Mouse (Mus musculus) lung, embryonic 15.5 days (tissue): Measurements from ENCODE around the gene A930009A15Rik. TPM values are rescaled to one million over a fixed set of nuclear protein-coding genes. Genes with fewer than 3 reads are reported as not detected.

Source experiments
- ATAC-seq: fragments of 200-750 bp; cut with Nextera tagmentation; 2 replicates; pipeline ENCODE4 v1.8.0; 2017; ENCODE audit warnings: moderate number of reproducible peaks, borderline replicate concordance; ENCODE audit not compliant: low FRiP score, low TSS enrichment; ENCODE audit errors: extremely low read depth
- H3K27ac ChIP-seq: fragments of 300-500 bp; sonication (generic); 2 replicates; pipeline ENCODE4 v1.5.1; 2015; ENCODE audit warnings: moderate library complexity, mild to moderate bottlenecking, inconsistent platforms
- H3K27me3 ChIP-seq: fragments of 300-500 bp; sonication (generic); 2 replicates; pipeline ENCODE4 v1.6.1; 2015; ENCODE audit warnings: inconsistent platforms
- H3K36me3 ChIP-seq: fragments of 300-500 bp; sonication (generic); 2 replicates; pipeline ENCODE4 v1.6.1; 2015; ENCODE audit warnings: inconsistent platforms
- H3K4me1 ChIP-seq: fragments of 300-500 bp; sonication (generic); 2 replicates; pipeline ENCODE4 v1.6.1; 2015; ENCODE audit warnings: inconsistent platforms
- H3K4me2 ChIP-seq: fragments of 300-500 bp; sonication (generic); 2 replicates; pipeline ENCODE4 v1.6.1; 2015; ENCODE audit warnings: inconsistent platforms, mild to moderate bottlenecking, moderate library complexity
- H3K4me3 ChIP-seq: fragments of 300-500 bp; sonication (generic); 2 replicates; pipeline ENCODE4 v1.5.1; 2015; ENCODE audit warnings: mild to moderate bottlenecking, inconsistent platforms
- H3K9ac ChIP-seq: fragments of 300-500 bp; sonication (generic); 2 replicates; pipeline ENCODE4 v1.6.1; 2015; ENCODE audit warnings: inconsistent platforms
- H3K9me3 ChIP-seq: fragments of 300-500 bp; sonication (generic); 2 replicates; pipeline ENCODE4 v1.6.1; 2016; ENCODE audit warnings: inconsistent platforms
- WGBS: fragments of 180-500 bp; shearing (Covaris S2); methylation state at CpG from one replicate; pipeline ENCODE4 v1.1.7; 2015; 5-methylcytosine and 5-hydroxymethylcytosine counted together
- polyA plus RNA-seq: library from polyadenylated mRNA; unstranded; fragments of >200 nt; fragmentation: Nextera tagmentation; extraction: Ambion mirVana; gene quantifications from 2 replicates; pipeline ENCODE4 v1.2.1, GENCODE M21; 2015

Gene A930009A15Rik
- polyA plus RNA-seq, 1 experiment from 2014 or later = not detected

DNA sequence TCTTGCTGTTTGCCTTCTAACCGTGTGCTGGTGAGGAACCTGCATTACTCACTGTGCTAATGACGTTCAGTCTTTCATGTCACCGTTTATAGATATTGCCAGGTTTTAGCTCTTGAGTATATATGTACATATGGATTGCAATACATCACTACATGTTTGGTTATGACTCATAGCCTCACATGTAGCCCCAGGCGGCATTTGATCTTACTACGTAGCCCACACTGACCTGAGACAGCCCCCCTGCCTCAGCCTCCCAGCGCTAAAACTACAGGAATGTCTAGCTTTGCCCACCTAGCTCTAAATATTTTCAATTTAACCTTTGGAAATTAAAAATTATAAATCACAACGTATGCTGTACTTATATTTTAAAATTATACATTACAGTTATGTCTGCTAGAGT lies 53.7 kb downstream of the A930009A15Rik start:
- H3K9ac ChIP-seq = no peak overlapping the region
- H3K27ac ChIP-seq = 0 out of 2 replicates have a peak overlapping the region, but pooled peaks have one; percentile 24
- no peaks in the 10 kb centered on the region for H3K27me3 ChIP-seq
- H3K36me3 ChIP-seq = no peaks in the 10 kb centered on the region
- no peak overlapping the region for H3K4me3 ChIP-seq
- peaks cover 3% of the 10 kb centered on the region for H3K4me1 ChIP-seq
- no peaks in the 10 kb centered on the region for H3K9me3 ChIP-seq
- 61% methylated on average over 7 of the region's 7 CpGs for WGBS
- ATAC-seq = peak; percentile 42; the same call in 1 of the 2 replicates
- H3K4me2 ChIP-seq = no peak overlapping the region

DNA sequence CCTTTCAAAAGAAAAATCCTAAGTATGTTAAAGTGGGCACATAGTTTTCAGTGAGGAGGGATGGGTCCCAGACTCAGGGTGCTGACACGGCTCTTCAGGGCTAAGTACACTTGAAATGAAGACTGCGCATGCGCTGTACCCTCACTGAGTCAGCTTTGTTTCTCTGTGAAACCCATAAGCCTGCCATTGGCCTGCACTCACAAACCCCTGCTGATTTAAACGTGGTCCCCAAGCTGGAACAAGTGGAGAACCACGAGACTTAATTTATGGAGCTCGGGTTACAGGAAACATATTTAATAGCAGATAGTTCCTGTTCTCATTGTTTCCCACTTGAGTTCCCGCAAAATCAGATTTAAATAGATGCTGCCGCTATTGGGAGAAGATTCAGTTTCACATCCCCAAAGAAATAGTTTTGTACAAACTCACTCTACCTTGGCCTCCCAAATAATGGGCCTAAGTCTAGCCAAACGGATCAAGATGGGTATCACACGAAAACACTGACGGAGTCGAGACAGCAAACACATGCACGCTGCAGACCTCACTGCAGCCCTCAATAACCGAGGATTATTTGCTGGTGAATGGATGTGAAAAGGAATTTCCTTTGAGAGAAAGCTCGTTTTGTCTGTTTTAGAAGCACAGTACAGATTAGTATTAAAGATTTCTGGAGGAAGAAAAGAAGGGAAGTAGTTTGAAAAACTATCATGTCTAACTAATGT lies 54.3 kb downstream of the A930009A15Rik start:
- Histone ChIP-seq H3K4me2 (peak overlapping the region; percentile 8; the same call in 1 of the 2 replicates), H3K4me3 (no peak overlapping the region), H3K27me3 (no peaks in the 10 kb centered on the region), H3K9me3 (no peaks in the 10 kb centered on the region), H3K27ac (no peak overlapping the region), H3K9ac (no peak overlapping the region), H3K4me1 (no peaks in the 10 kb centered on the region), H3K36me3 (no peaks in the 10 kb centered on the region)
- peak; percentile 85 for ATAC-seq
- WGBS = 54% methylated on average over 15 of the region's 15 CpGs

DNA sequence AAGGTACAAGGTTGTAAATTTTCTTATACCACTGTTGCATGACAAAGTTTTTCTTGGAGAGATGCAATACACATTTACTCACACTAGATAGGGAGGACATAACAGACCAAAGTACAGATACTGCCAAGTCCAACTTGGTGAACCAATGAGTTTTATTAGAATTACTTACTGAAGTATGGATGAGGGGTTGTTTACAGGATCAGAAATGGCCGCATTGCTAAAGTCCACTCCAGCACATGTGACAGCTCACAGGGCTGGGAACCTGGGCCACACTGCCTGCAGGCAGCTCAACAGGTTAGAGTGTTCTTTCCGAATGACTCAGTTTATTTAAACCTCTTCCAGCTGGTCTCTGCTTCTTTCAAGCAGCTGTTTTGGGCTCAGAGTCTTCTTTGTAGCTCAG lies 55.2 kb downstream of the A930009A15Rik start:
- Histone ChIP-seq H3K9ac (no peak overlapping the region), H3K27me3 (no peaks in the 10 kb centered on the region), H3K9me3 (no peaks in the 10 kb centered on the region), H3K4me1 (no peaks in the 10 kb centered on the region), H3K27ac (no peak overlapping the region), H3K4me3 (no peak overlapping the region), H3K36me3 (no peaks in the 10 kb centered on the region), H3K4me2 (no peak overlapping the region)
- 71% methylated on average over 2 of the region's 2 CpGs for WGBS
- ATAC-seq = no peak

DNA sequence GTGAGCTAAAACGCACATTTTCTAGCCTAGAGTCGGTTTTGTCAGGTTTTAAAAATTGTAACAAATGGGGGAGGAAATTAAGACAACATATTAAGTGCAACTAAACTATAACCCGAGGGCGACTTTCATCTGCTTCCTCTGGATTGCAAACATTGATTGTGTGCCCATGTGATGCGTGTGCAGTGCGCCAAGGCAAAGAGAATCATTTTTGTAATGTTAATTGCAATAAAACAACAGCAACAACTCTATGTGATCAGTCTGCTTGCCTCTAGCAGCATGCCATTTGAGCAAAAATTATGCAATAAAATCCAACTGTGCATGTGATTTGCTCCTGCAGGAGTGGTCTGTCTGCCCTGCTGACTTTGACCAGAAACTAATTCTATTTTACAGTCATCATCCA lies 56.9 kb downstream of the A930009A15Rik start:
- Histone ChIP-seq H3K9ac (no peak overlapping the region), H3K36me3 (no peaks in the 10 kb centered on the region), H3K4me1 (no peaks in the 10 kb centered on the region), H3K27ac (no peak overlapping the region), H3K4me3 (no peak overlapping the region), H3K27me3 (no peaks in the 10 kb centered on the region), H3K4me2 (no peak overlapping the region), H3K9me3 (no peaks in the 10 kb centered on the region)
- ATAC-seq = no peak
- WGBS = 83% methylated on average over 6 of the region's 6 CpGs

Other genes with a start within 250 kb of the A930009A15Rik start
- 23.2 and 29.3 TPM in 2 replicates for gene Tmem19, start 207.5 kb upstream of the A930009A15Rik start, polyA plus RNA-seq
- 17.9 and 19.5 TPM in 2 replicates for gene Thap2, start 185.5 kb upstream of the A930009A15Rik start, polyA plus RNA-seq
- gene Zfc3h1, start 185.0 kb upstream of the A930009A15Rik start, polyA plus RNA-seq = 16.2 and 18.6 TPM in 2 replicates
- 1.7 and 2.5 TPM in 2 replicates for gene Lgr5, start 17.8 kb downstream of the A930009A15Rik start, polyA plus RNA-seq
- gene Tspan8, start 246.8 kb downstream of the A930009A15Rik start, polyA plus RNA-seq = 81.0 and 85.8 TPM in 2 replicates